Mouse (Mus musculus) mature B cell (primary cell): ENCODE measurements around the gene Neurog2.

Experiments
- in situ Hi-C: fragments of 300-500 bp; cut with MboI; formaldehyde crosslinking; loops from 2 replicates; pipeline ENCODE4 v1.14.3; 2019

The Neurog2 gene

GRCm38 (mm10) chr3:127640762-127641700 lies 8.1 kb downstream of the Neurog2 start:
- in situ Hi-C loops: loop anchor here (25.0 kb wide), 1 partner anchor 121 kb away; no protein-coding TSS in a partner anchor

GRCm38 (mm10) chr3:127642211-127642610 lies 9.3 kb downstream of the Neurog2 start:
- in situ Hi-C loops: loop anchor here (25.0 kb wide), 1 partner anchor 120 kb away; no protein-coding TSS in a partner anchor

GRCm38 (mm10) chr3:127646156-127646825 lies 13.4 kb downstream of the Neurog2 start:
- in situ Hi-C loops: loop anchor here (25.0 kb wide), 1 partner anchor 116 kb away; no protein-coding TSS in a partner anchor

- in situ Hi-C loops: no loop called here
These were observed 19.1 kb downstream of the Neurog2 start for GRCm38 (mm10) chr3:127651742-127652653.

GRCm38 (mm10) chr3:127660712-127661111 lies 27.8 kb downstream of the Neurog2 start:
- in situ Hi-C loops: no loop called here

GRCm38 (mm10) chr3:127661646-127662531 lies 29.0 kb downstream of the Neurog2 start:
- in situ Hi-C loops: no loop called here

- in situ Hi-C loops: no loop called here
These were observed 46.8 kb downstream of the Neurog2 start for GRCm38 (mm10) chr3:127679703-127680102.
